Mouse (Mus musculus) intestine, embryonic 15.5 days (tissue): ENCODE measurements at regions not wholly inside any gene's neighbourhood (a gene's known extent, or its start where the extent isn't known, plus 50 kb on each side); places are given as distances from the start of the nearest gene placed in this dataset.

Experiments used
- ATAC-seq: fragments of 200-750 bp; cut with Nextera tagmentation; 2 replicates; pipeline ENCODE4 v1.8.0; 2017; ENCODE audit warnings: moderate TSS enrichment, moderate library complexity
- H3K27ac ChIP-seq: fragments of 300-500 bp; sonication (generic); 2 replicates; pipeline ENCODE4 v1.5.1; 2015; ENCODE audit warnings: mild to moderate bottlenecking, inconsistent platforms
- H3K27me3 ChIP-seq: fragments of 300-500 bp; sonication (generic); replicated peaks from 2 replicates; pipeline ENCODE4 v1.6.1; 2015; ENCODE audit warnings: inconsistent platforms
- H3K36me3 ChIP-seq: fragments of 300-500 bp; sonication (generic); 2 replicates; pipeline ENCODE4 v1.6.1; 2015; ENCODE audit warnings: inconsistent platforms
- H3K4me1 ChIP-seq: fragments of 300-500 bp; sonication (generic); replicated peaks from 2 replicates; pipeline ENCODE4 v1.6.1; 2015; ENCODE audit warnings: inconsistent platforms
- H3K4me2 ChIP-seq: fragments of 300-500 bp; sonication (generic); replicated peaks from 2 replicates; pipeline ENCODE4 v1.6.1; 2015; ENCODE audit warnings: mild to moderate bottlenecking, inconsistent platforms
- H3K4me3 ChIP-seq: fragments of 300-500 bp; sonication (generic); replicated peaks from 2 replicates; pipeline ENCODE4 v1.5.1; 2015; ENCODE audit warnings: inconsistent platforms
- H3K9ac ChIP-seq: fragments of 300-500 bp; sonication (generic); 2 replicates; pipeline ENCODE4 v1.6.1; 2015; ENCODE audit warnings: inconsistent platforms
- H3K9me3 ChIP-seq: fragments of 300-500 bp; sonication (generic); 2 replicates; pipeline ENCODE4 v1.6.1; 2016; ENCODE audit warnings: inconsistent platforms
- WGBS: fragments of 180-500 bp; shearing (Covaris S2); methylation state at CpG from one replicate; pipeline ENCODE4 v1.1.7; 2015; 5-methylcytosine and 5-hydroxymethylcytosine counted together

- H3K36me3 ChIP-seq = no peaks in the 10 kb centered on the region
- no peak overlapping the region for H3K4me3 ChIP-seq
- H3K4me1 ChIP-seq = peaks cover 5% of the 10 kb centered on the region
- 0 out of 2 replicates have a peak, but pooled peaks cover 3% of the 10 kb centered on the region for H3K27me3 ChIP-seq
- H3K9ac ChIP-seq = no peak overlapping the region
- WGBS = 81% methylated on average over 3 of the region's 3 CpGs
- H3K9me3 ChIP-seq = no peaks in the 10 kb centered on the region
- no peak overlapping the region for H3K27ac ChIP-seq
- H3K4me2 ChIP-seq = no peak overlapping the region
- no peak for ATAC-seq
Measured at GRCm38 (mm10) chr14:118426562-118426961, 159.8 kb downstream of the Gm9376 start.

GRCm38 (mm10) chr14:118430286-118430685 is 163.5 kb downstream of the Gm9376 start:
- Histone ChIP-seq H3K4me2 (no peak overlapping the region), H3K9me3 (no peaks in the 10 kb centered on the region), H3K27ac (no peak overlapping the region), H3K36me3 (no peaks in the 10 kb centered on the region), H3K4me3 (no peak overlapping the region), H3K4me1 (no peaks in the 10 kb centered on the region), H3K27me3 (peaks cover 4% of the 10 kb centered on the region; the same call in 1 of the 2 replicates), H3K9ac (no peak overlapping the region)
- WGBS = 92% methylated on average over 4 of the region's 4 CpGs
- ATAC-seq = no peak

- Histone ChIP-seq H3K4me1 (no peaks in the 10 kb centered on the region), H3K4me2 (no peak overlapping the region), H3K27ac (no peak overlapping the region), H3K27me3 (peaks cover 6% of the 10 kb centered on the region), H3K4me3 (no peak overlapping the region), H3K36me3 (no peaks in the 10 kb centered on the region), H3K9me3 (no peaks in the 10 kb centered on the region), H3K9ac (no peak overlapping the region)
- 92% methylated on average over 1 of the region's 1 CpGs for WGBS
- no peak for ATAC-seq
Measured at GRCm38 (mm10) chr14:118430740-118431139, 164.0 kb downstream of the Gm9376 start.

- Histone ChIP-seq H3K4me3 (no peak overlapping the region), H3K9ac (no peak overlapping the region), H3K36me3 (no peaks in the 10 kb centered on the region), H3K27me3 (peaks cover 9% of the 10 kb centered on the region), H3K4me2 (no peak overlapping the region), H3K4me1 (no peaks in the 10 kb centered on the region), H3K9me3 (no peaks in the 10 kb centered on the region), H3K27ac (no peak overlapping the region)
- WGBS = 71% methylated on average over 6 of the region's 6 CpGs
- ATAC-seq = no peak
Measured at GRCm38 (mm10) chr14:118431241-118431882, 164.6 kb downstream of the Gm9376 start.
